Mouse (Mus musculus): ENCODE measurements around the gene Map2k5. TPM values are rescaled to one million over a fixed set of nuclear protein-coding genes. Genes with fewer than 3 reads are reported as not detected.

Map2k5 gene
- polyA plus RNA-seq, 1 experiment, result 41.2 TPM

DNA sequence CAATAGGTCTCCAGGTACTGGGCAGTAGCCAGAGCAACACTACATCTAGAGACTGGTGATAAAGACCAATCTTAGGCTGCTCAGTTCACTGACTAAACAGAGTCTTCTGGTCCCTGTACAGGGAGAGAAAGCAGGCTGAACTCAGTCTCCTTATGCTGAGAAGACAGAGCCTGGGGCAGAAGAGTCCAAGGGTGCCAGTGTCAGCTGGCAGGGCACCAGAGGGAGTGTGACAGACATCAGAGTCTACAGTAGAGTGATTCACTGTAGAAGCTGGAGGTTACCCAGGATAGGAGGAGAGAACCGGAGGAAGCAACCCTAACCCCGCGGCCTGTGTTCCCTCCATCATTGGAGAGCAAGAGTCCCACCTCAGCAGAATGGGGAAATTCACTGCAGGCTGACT is 79.0 kb downstream of the Map2k5 start:
- no peak for TF ChIP-seq POLR2A (IDR thresholded peaks at IDR 0.05; ENCODE audit: borderline replicate concordance, extremely low read depth, insufficient read depth, insufficient read length, poor library complexity, severe bottlenecking)
- no peak for TF ChIP-seq CTCF (IDR thresholded peaks at IDR 0.05; ENCODE audit: borderline replicate concordance, extremely low read depth, insufficient read depth, insufficient read length)
- DNase-seq (ENCODE audit: low read depth), result no peak

DNA sequence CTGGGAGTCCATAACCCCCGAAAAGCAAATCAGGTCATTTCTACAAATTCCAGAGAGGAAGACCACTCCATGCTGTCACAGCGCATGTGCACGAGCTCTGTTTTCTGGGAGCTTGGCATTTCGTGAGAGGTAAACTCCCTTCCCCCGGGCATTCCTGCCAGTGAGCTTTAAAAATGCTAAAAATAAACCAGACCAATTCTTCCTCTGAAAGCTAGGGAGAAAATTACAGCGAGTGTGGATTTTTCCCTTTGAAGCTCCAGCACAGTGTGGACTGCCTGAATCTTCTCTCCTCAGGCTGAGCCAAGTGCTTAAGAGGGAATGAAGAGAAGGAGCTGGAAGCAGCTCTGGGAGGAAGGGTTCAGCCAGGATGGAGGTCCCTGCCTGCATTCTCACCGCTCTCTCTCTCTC is 82.1 kb downstream of the Map2k5 start:
- no peak for TF ChIP-seq POLR2A (IDR thresholded peaks at IDR 0.05; ENCODE audit: borderline replicate concordance, extremely low read depth, insufficient read depth, insufficient read length, poor library complexity, severe bottlenecking)
- DNase-seq (ENCODE audit: low read depth), result no peak

DNA sequence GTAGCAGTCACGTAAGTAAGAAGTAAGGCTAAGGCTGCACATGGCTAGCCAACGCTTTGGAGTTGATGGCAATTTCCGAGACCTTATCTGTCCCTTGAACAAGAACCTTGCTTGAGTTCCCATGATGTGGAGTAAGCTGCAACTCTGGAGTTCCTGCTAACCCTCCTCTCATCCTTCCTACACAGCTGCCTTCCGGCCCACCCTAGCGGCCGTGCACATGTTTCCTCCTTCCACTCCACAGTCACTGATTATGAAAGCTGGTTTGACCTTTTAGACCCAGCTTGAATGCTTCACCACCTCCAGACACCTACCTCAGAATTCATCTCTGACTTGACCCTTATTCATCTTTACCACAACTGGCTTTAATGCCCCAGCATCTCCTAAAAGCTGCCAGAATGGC is 82.9 kb downstream of the Map2k5 start:
- no peak for DNase-seq (ENCODE audit: low read depth)
- TF ChIP-seq POLR2A (IDR thresholded peaks at IDR 0.05; ENCODE audit: borderline replicate concordance, extremely low read depth, insufficient read depth, insufficient read length, poor library complexity, severe bottlenecking) (no peak), CTCF (IDR thresholded peaks at IDR 0.05; ENCODE audit: borderline replicate concordance, extremely low read depth, insufficient read depth, insufficient read length) (no peak)

DNA sequence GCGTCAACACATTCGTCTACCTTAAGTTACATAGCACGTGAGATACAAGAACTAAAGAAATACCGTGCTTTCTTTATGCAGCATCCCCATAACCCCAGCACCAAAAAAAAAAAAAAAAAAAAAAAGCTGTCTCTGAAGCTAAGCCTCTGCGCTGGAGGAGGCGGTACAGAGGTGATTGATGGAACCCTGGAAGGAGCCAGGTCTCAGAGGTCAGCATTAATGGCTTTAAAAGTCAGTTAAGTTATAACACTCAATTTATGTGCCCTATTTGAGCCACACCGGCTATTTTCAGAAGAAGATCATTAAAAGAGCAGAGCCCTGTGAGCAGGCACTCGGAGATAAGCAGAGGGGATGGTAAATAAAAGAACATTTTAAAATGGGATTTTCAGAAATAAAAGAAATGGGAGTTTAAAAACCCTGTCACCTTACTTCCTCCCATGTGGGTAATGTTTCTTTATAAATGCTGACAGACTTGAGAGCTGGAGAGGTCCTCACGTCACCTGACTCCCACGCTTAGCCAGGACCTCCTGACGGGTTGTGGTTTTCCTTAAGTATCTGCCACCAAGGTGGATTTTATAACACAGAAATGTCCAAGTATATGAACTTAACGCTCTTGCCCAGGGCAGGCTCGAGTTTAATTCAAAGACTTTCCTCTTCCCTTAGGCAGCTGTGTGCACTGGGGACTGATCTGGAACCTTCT is 83.8 kb downstream of the Map2k5 start:
- DNase-seq (ENCODE audit: low read depth), result no peak
- TF ChIP-seq POLR2A (IDR thresholded peaks at IDR 0.05; ENCODE audit: borderline replicate concordance, extremely low read depth, insufficient read depth, insufficient read length, poor library complexity, severe bottlenecking) (no peak), CTCF (IDR thresholded peaks at IDR 0.05; ENCODE audit: borderline replicate concordance, extremely low read depth, insufficient read depth, insufficient read length) (no peak)

DNA sequence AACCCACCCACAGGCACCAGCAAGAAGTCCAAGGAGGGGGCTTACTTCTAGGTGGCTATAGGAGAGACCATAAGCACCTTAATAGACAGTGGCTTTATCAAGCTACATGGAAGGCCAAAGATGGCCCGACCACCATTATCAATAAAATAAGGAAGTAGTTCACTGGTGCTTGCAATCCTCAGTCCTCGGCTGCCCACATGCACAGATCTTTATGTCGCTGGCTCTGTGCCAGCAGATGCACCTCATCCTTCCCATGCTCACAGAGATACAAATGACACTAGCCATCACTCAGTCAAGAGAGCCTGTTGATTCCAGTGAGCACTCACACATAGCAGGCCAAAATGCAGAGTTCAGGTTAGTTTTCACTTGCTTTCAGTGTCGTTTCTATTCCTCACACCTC is 89.0 kb downstream of the Map2k5 start:
- TF ChIP-seq POLR2A (IDR thresholded peaks at IDR 0.05; ENCODE audit: borderline replicate concordance, extremely low read depth, insufficient read depth, insufficient read length, poor library complexity, severe bottlenecking) (no peak), CTCF (IDR thresholded peaks at IDR 0.05; ENCODE audit: borderline replicate concordance, extremely low read depth, insufficient read depth, insufficient read length) (no peak)

DNA sequence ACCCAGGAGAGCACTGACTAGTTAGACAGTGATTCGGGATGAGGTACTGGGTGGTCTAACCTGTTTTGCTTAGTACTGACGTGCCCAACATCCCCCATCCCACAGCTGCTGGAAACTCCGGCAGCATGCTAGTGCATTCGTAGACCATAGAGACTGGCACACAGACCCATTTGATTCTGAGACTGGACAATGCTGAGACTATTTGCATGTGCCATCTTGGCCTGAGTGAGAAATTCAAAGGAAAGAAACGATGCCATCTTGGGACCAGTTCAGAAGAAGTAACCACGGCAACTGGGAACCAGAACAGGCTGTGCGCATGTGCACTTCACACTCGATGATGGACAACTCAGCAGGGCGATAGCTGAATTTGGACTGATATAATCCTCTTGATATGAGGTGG is 93.3 kb downstream of the Map2k5 start:
- peak; percentile 56 for DNase-seq (ENCODE audit: low read depth)

More for the DNA sequence above, 89.0 kb downstream of the Map2k5 start:
- no peak for DNase-seq (ENCODE audit: low read depth)

DNA sequence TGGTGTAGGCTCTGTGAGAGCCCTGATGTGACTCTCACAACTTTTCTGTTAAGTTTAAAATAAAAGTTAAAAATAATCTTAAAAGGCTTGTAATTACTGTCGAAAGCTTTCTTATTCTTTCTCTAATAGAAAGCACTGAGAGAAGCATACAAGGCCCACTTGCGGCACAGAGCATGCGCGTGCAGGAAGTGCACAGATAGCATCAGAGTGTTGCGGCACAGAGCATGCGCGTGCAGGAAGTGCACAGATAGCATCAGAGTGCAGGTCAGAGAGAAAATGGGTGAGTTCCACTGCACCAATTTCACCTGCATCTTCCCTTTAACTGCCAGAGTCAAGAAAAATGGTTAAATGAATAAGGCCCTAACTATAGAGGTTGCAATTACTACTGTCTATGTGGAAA is 95.7 kb downstream of the Map2k5 start:
- no peak for DNase-seq (ENCODE audit: low read depth)
- TF ChIP-seq CTCF (IDR thresholded peaks at IDR 0.05; ENCODE audit: borderline replicate concordance, extremely low read depth, insufficient read depth, insufficient read length), result no peak
- TF ChIP-seq POLR2A (IDR thresholded peaks at IDR 0.05; ENCODE audit: borderline replicate concordance, extremely low read depth, insufficient read depth, insufficient read length, poor library complexity, severe bottlenecking), result no peak

More for the DNA sequence above, 93.3 kb downstream of the Map2k5 start:
- no peak for TF ChIP-seq CTCF (IDR thresholded peaks at IDR 0.05; ENCODE audit: borderline replicate concordance, extremely low read depth, insufficient read depth, insufficient read length)
- TF ChIP-seq POLR2A (IDR thresholded peaks at IDR 0.05; ENCODE audit: borderline replicate concordance, extremely low read depth, insufficient read depth, insufficient read length, poor library complexity, severe bottlenecking), result no peak

DNA sequence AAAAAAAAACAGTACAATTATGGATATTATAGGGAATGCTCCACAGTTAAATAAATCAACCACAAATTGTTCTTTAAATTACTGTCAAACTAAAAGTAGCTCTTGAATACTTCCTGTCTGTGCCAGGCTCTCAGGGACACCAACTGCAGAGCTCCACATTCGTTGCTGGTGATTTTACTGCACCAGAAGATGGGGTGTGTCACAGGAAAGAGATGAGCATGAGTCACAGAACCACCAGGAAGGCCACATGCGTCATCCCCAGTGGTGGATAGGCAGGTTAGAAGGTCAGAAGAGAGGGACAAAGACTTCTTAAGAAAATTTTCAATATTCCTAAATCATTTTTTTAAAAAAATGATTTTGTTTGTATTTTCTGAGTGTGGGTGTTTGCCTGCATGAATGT is 96.6 kb downstream of the Map2k5 start:
- TF ChIP-seq POLR2A (IDR thresholded peaks at IDR 0.05; ENCODE audit: borderline replicate concordance, extremely low read depth, insufficient read depth, insufficient read length, poor library complexity, severe bottlenecking), result no peak
- TF ChIP-seq CTCF (IDR thresholded peaks at IDR 0.05; ENCODE audit: borderline replicate concordance, extremely low read depth, insufficient read depth, insufficient read length), result no peak
- no peak for DNase-seq (ENCODE audit: low read depth)

DNA sequence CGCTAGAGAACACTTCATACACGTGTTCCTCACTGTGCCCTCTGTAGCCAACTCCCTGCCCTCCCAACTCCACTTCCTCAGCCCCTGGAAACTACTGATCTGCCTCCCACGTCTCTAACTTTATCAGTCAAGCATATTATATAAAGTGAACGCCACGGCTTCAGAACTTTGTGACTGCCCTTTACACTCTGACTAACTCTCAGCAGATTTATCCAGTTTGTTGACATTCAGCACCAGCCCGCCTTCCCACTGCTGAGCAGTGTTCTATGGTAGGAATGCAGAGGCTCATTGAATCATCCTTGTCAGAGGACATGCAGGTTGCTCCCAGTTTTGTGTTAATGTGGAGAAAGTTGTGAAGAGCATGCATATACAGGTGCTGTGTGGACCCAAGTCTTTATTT is 103.9 kb downstream of the Map2k5 start:
- TF ChIP-seq CTCF (IDR thresholded peaks at IDR 0.05; ENCODE audit: borderline replicate concordance, extremely low read depth, insufficient read depth, insufficient read length), result no peak
- no peak for TF ChIP-seq POLR2A (IDR thresholded peaks at IDR 0.05; ENCODE audit: borderline replicate concordance, extremely low read depth, insufficient read depth, insufficient read length, poor library complexity, severe bottlenecking)
- no peak for DNase-seq (ENCODE audit: low read depth)

DNA sequence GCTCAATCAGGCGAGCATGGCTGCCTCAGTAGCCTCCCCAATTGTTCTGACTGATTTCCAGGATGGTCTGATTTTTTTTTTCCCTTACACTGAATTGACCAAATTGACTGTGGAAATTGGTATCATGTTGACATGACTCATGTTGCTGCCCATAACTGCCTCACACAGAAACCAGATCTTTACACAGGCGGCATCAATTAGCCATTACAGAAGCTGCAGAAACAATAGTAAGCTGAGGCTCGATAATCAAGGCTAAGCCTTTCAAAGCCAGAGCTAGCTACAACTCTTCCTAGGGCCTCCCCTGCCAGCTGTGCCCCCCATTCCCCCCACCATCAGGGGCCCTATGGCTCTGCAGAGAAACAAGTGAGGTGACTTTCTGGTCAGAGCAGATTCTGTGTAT is 107.9 kb downstream of the Map2k5 start:
- TF ChIP-seq POLR2A (IDR thresholded peaks at IDR 0.05; ENCODE audit: borderline replicate concordance, extremely low read depth, insufficient read depth, insufficient read length, poor library complexity, severe bottlenecking) (no peak), CTCF (IDR thresholded peaks at IDR 0.05; ENCODE audit: borderline replicate concordance, extremely low read depth, insufficient read depth, insufficient read length) (no peak)
- DNase-seq (ENCODE audit: low read depth), result peak; percentile 35

DNA sequence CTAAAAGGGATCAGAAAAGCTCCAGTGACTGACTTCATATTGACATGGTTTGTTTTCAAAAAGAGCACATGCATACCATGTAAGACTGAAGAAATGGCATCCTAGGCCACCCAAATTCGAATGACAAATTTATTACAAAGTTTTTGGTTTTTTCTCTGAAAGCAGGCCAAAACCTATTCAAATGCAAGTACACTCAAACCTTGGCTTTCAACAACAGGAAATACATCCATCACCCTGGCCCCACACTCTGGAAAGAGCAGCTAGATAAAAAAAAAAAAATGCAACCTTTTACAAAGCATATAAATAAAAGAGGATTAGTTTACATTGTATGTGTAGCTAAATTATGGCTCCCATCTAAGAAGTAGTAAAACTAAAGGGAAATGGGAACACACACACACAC is 114.5 kb downstream of the Map2k5 start:
- TF ChIP-seq POLR2A (IDR thresholded peaks at IDR 0.05; ENCODE audit: borderline replicate concordance, extremely low read depth, insufficient read depth, insufficient read length, poor library complexity, severe bottlenecking), result no peak

DNA sequence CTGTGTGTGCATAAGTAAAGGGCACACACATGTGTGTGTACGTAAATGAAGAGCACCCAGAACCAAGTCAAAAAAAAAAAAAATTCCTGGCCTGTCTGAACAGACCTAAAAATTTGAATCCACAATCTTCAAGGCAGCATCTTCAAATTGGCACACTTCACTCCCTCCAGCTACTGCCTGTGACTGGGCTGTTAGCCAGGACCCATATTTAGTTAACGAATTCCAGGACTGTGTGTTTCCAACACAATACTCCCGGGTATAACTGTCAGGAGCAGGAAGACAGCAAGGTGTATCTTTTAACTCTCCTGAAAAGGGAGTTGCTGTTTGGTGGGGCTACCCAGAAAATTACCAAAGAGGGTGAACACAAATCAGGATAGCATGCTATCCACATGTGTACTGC is 118.9 kb downstream of the Map2k5 start:
- TF ChIP-seq CTCF (IDR thresholded peaks at IDR 0.05; ENCODE audit: borderline replicate concordance, extremely low read depth, insufficient read depth, insufficient read length) (no peak), POLR2A (IDR thresholded peaks at IDR 0.05; ENCODE audit: borderline replicate concordance, extremely low read depth, insufficient read depth, insufficient read length, poor library complexity, severe bottlenecking) (no peak)
- DNase-seq (ENCODE audit: low read depth), result peak; percentile 59

More for the DNA sequence above, 114.5 kb downstream of the Map2k5 start:
- no peak for DNase-seq (ENCODE audit: low read depth)

Measured in brain, embryonic 14.5 days (tissue).